Comparison of ENCODE assay signal across 8 mouse cellular contexts in genomic region chr9:119403236-119403641, GRCm38 (mm10). TPM values are rescaled to one million over a fixed set of nuclear protein-coding genes. Genes with fewer than 3 reads are reported as not detected.
DNase-seq lines count a peak whose midpoint lies in the region; ATAC-seq and TF ChIP-seq lines count a peak whose summit lies in the region.

No protein-coding gene starts in this region.

- H3K9me3 ChIP-seq in liver, embryonic 14.5 days (ENCODE audit: control insufficient read depth, low read length) = no peaks in the 10 kb centered on the region
- H3K9me3 ChIP-seq in neural tube, embryonic 12.5 days = no peaks in the 10 kb centered on the region

- no peak for TF ChIP-seq EP300 in liver, embryonic 14.5 days (IDR thresholded peaks at IDR 0.05; ENCODE audit: low read depth)

- H3K4me1 ChIP-seq in liver, embryonic 14.5 days (replicated peaks; ENCODE audit: control insufficient read depth in 2 of 2, insufficient read depth in 2 of 2, low read length in 1 of 2) = peaks cover 0 to 5% of the 10 kb centered on the region in 2 experiments; a peak in 1 of 4 replicates
- H3K4me1 ChIP-seq in neural tube, embryonic 12.5 days = peaks cover 46% of the 10 kb centered on the region

- WGBS in liver, embryonic 14.5 days (ENCODE audit: insufficient replicate concordance) = 1% methylated on average over 26 of the region's 26 CpGs
- WGBS in neural tube, embryonic 12.5 days = 0% methylated on average over 26 of the region's 26 CpGs

- no peak for TF ChIP-seq CTCF in liver, embryonic 14.5 days (IDR thresholded peaks at IDR 0.05; ENCODE audit: low read depth)

- H3K27ac ChIP-seq in liver, embryonic 14.5 days = no peak overlapping the region
- peak overlapping the region; percentile 98 for H3K27ac ChIP-seq in neural tube, embryonic 12.5 days

- peak; percentile 23 to 75 for DNase-seq in left cerebral cortex, postnatal 10 days (ENCODE audit: extremely low spot score in 1 of 2, low spot score in 2 of 2)
- DNase-seq in left cerebral cortex, adult 9 months (ENCODE audit: low spot score in 2 of 2) = no peak
- peak; percentile 56 for DNase-seq in cerebellum, adult 9-11 months
- DNase-seq in gastrocnemius, postnatal 25 days = peak; percentile 19
- peak; percentile 40 for DNase-seq in kidney, adult 9 months
- DNase-seq in liver, embryonic 14.5 days (ENCODE audit: low read depth in 3 of 3, low spot score in 3 of 3) = no peak

- peak overlapping the region; percentile 67 to 72 for H3K4me3 ChIP-seq in liver, embryonic 14.5 days (ENCODE audit: insufficient read depth in 1 of 2, low read depth in 2 of 2, low read length in 2 of 2)
- H3K4me3 ChIP-seq in neural tube, embryonic 12.5 days = peak overlapping the region; percentile 95

- no peak overlapping the region for H3K9ac ChIP-seq in liver, embryonic 14.5 days (replicated peaks)
- peak overlapping the region; percentile 99 for H3K9ac ChIP-seq in neural tube, embryonic 12.5 days

- no peak for ATAC-seq in liver, embryonic 14.5 days (ENCODE audit: insufficient read depth)
- peak; percentile 69 for ATAC-seq in neural tube, embryonic 12.5 days (ENCODE audit: low FRiP score, low read depth)
- no peak for ATAC-seq in granulocyte monocyte progenitor cell, adult 5-6 weeks (replicated peaks; ENCODE audit: poor library complexity, severe bottlenecking)

- H3K27me3 ChIP-seq in liver, embryonic 14.5 days (ENCODE audit: control insufficient read depth, insufficient read depth, low read length) = peaks cover 27% of the 10 kb centered on the region
- H3K27me3 ChIP-seq in neural tube, embryonic 12.5 days (replicated peaks) = no peaks in the 10 kb centered on the region

- no peaks in the 10 kb centered on the region for H3K36me3 ChIP-seq in liver, embryonic 14.5 days (replicated peaks; ENCODE audit: control insufficient read depth, insufficient read depth, low read depth)
- H3K36me3 ChIP-seq in neural tube, embryonic 12.5 days = peaks cover 14% of the 10 kb centered on the region

- intact Hi-C loops in left cerebral cortex, postnatal 10 days (cut with DNase I) = no loop called here

- H3K4me2 ChIP-seq in liver, embryonic 14.5 days (ENCODE audit: low read depth) = peak overlapping the region; percentile 65
- H3K4me2 ChIP-seq in neural tube, embryonic 12.5 days (replicated peaks) = peak overlapping the region; percentile 65

RNA-seq across cellular contexts. Expression of gene Acvr2b, which starts 1.3 kb away (rescaled TPM):
- total RNA-seq in left cerebral cortex, postnatal 10 days (2021) = 10 to 100 TPM; 11.9 to 12.2 TPM
- total RNA-seq in gastrocnemius, postnatal 25 days (2021) = 10 to 100 TPM in 1 of 2 experiments, 1 to 10 TPM in 1; 9.4 to 11.9 TPM
- 0.62 and 0.69 TPM in 2 replicates for polyA plus RNA-seq in liver, embryonic 14.5 days (2012; rRNA removed)
- polyA plus RNA-seq in liver, embryonic 14.5 days (2014; fragmentation: Nextera tagmentation; extraction: Ambion mirVana) = 1.5 and 2.3 TPM in 2 replicates
- 100 and 107 TPM in 2 replicates for polyA plus RNA-seq in neural tube, embryonic 12.5 days (2016; fragmentation: Nextera tagmentation; extraction: Ambion mirVana)
- total RNA-seq in granulocyte monocyte progenitor cell, adult 5-6 weeks (2014; fragmentation: Nextera tagmentation) = 2.0 and 2.9 TPM in 2 replicates
- 0.36 and 0.65 TPM in 2 replicates for total RNA-seq in granulocyte monocyte progenitor cell, adult 5-6 weeks (2017)

RNA-seq across cellular contexts. Expression of gene Slc22a14, which starts 37.9 kb away (rescaled TPM):
- not detected for total RNA-seq in left cerebral cortex, postnatal 10 days (2021)
- not detected for total RNA-seq in gastrocnemius, postnatal 25 days (2021)
- polyA plus RNA-seq in liver, embryonic 14.5 days (2012; rRNA removed) = not detected in 2 replicates
- not detected in 2 replicates for polyA plus RNA-seq in liver, embryonic 14.5 days (2014; fragmentation: Nextera tagmentation; extraction: Ambion mirVana)
- polyA plus RNA-seq in neural tube, embryonic 12.5 days (2016; fragmentation: Nextera tagmentation; extraction: Ambion mirVana) = not detected in 2 replicates
- not detected in 2 replicates for total RNA-seq in granulocyte monocyte progenitor cell, adult 5-6 weeks (2014; fragmentation: Nextera tagmentation)
- total RNA-seq in granulocyte monocyte progenitor cell, adult 5-6 weeks (2017) = not detected in 2 replicates

RNA-seq across cellular contexts. Expression of gene Exog, which starts 41.5 kb away (rescaled TPM):
- 10 to 100 TPM; 26.5 to 26.7 TPM for total RNA-seq in left cerebral cortex, postnatal 10 days (2021)
- 1 to 10 TPM; 1.4 to 1.7 TPM for total RNA-seq in gastrocnemius, postnatal 25 days (2021)
- 1.5 and 2.4 TPM in 2 replicates for polyA plus RNA-seq in liver, embryonic 14.5 days (2012; rRNA removed)
- polyA plus RNA-seq in liver, embryonic 14.5 days (2014; fragmentation: Nextera tagmentation; extraction: Ambion mirVana) = 5.7 and 6.0 TPM in 2 replicates
- polyA plus RNA-seq in neural tube, embryonic 12.5 days (2016; fragmentation: Nextera tagmentation; extraction: Ambion mirVana) = 43.5 and 44.4 TPM in 2 replicates
- 10.4 and 17.7 TPM in 2 replicates for total RNA-seq in granulocyte monocyte progenitor cell, adult 5-6 weeks (2014; fragmentation: Nextera tagmentation)
- 4.2 and 4.6 TPM in 2 replicates for total RNA-seq in granulocyte monocyte progenitor cell, adult 5-6 weeks (2017)

RNA-seq across cellular contexts. Expression of gene Xylb, which starts 46.1 kb away (rescaled TPM):
- total RNA-seq in left cerebral cortex, postnatal 10 days (2021) = 1 to 10 TPM; 4.0 to 4.4 TPM
- under 1 TPM; 0.08 to 0.48 TPM for total RNA-seq in gastrocnemius, postnatal 25 days (2021)
- 3.3 and 4.8 TPM in 2 replicates for polyA plus RNA-seq in liver, embryonic 14.5 days (2012; rRNA removed)
- 2.4 and 4.2 TPM in 2 replicates for polyA plus RNA-seq in liver, embryonic 14.5 days (2014; fragmentation: Nextera tagmentation; extraction: Ambion mirVana)
- polyA plus RNA-seq in neural tube, embryonic 12.5 days (2016; fragmentation: Nextera tagmentation; extraction: Ambion mirVana) = 4.5 and 6.5 TPM in 2 replicates
- total RNA-seq in granulocyte monocyte progenitor cell, adult 5-6 weeks (2014; fragmentation: Nextera tagmentation) = 4.4 and 7.4 TPM in 2 replicates
- 2.8 and 4.1 TPM in 2 replicates for total RNA-seq in granulocyte monocyte progenitor cell, adult 5-6 weeks (2017)

Comparison
In these comparisons a context has a peak if more than half of its experiments do, and no peak if none do; other contexts are left out.
1. DNase-seq: peak in left cerebral cortex, postnatal 10 days (2 of 2), cerebellum, adult 9-11 months (single experiment), gastrocnemius, postnatal 25 days (single experiment) and kidney, adult 9 months (single experiment); none in left cerebral cortex, adult 9 months (0 of 2) and liver, embryonic 14.5 days (0 of 3).